Mouse (Mus musculus): ENCODE results near the gene Gm3045. TPM values are rescaled to one million over a fixed set of nuclear protein-coding genes. Genes with fewer than 3 reads are reported as not detected.

Gene Gm3045
- polyA plus RNA-seq (2015; fragmentation: Illumina TruSeq; extraction: RNeasy Lipid Tissue Mini Kit (QIAGEN cat#74804); ENCODE audit: insufficient read depth, low read depth, low replicate concordance), result not detected

GRCm38 (mm10) chr13:56426365-56426764 lies at the start of gene Gm3045:
TSS of gene Gm3045 (plus strand) at chr13:56426594.

GRCm38 (mm10) chr13:56438211-56439075 lies 12.0 kb downstream of the Gm3045 start, which contains the start of gene Slc25a48:
TSS of gene Slc25a48 (plus strand) at chr13:56438355.

DNA sequence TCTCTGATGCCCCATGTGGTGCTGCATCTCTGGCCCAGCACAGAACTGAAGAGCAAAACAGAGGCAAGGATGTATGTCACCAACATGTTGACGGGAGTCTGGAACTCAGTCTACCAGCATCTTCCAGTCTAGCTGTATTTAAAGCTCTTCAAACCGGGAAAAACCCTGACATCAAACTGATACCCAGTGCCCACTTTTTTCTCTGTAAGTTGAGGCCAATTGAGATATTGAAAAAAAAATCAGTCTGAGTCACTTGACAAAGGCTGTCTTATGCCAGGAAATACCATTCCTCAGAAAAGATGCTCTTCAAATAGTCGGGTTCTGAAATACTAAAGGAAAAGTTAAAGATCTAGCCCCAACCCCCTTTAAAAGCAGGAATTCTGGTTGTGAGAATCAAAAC lies 55.8 kb downstream of the Gm3045 start, which contains the start of gene Il9:
Gene Il9, minus strand, starts transcription at position 101 of the 400 bp plus-strand sequence.

Other genes starting within 250 kb of the Gm3045 start
- 0.68 TPM for gene Tifab, start 247.7 kb upstream of the Gm3045 start, polyA plus RNA-seq (2015; fragmentation: Illumina TruSeq; extraction: RNeasy Lipid Tissue Mini Kit (QIAGEN cat#74804); ENCODE audit: insufficient read depth, low read depth, low replicate concordance)
- gene Neurog1, start 174.4 kb upstream of the Gm3045 start, polyA plus RNA-seq (2015; fragmentation: Illumina TruSeq; extraction: RNeasy Lipid Tissue Mini Kit (QIAGEN cat#74804); ENCODE audit: insufficient read depth, low read depth, low replicate concordance), result not detected
- gene Cxcl14, start 130.0 kb upstream of the Gm3045 start, polyA plus RNA-seq (2015; fragmentation: Illumina TruSeq; extraction: RNeasy Lipid Tissue Mini Kit (QIAGEN cat#74804); ENCODE audit: insufficient read depth, low read depth, low replicate concordance), result 5.6 TPM
- gene Slc25a48, start 11.8 kb downstream of the Gm3045 start, polyA plus RNA-seq (2015; fragmentation: Illumina TruSeq; extraction: RNeasy Lipid Tissue Mini Kit (QIAGEN cat#74804); ENCODE audit: insufficient read depth, low read depth, low replicate concordance), result 1.2 TPM
- gene Il9, start 55.7 kb downstream of the Gm3045 start, polyA plus RNA-seq (2015; fragmentation: Illumina TruSeq; extraction: RNeasy Lipid Tissue Mini Kit (QIAGEN cat#74804); ENCODE audit: insufficient read depth, low read depth, low replicate concordance), result not detected
- gene Fbxl21, start 95.9 kb downstream of the Gm3045 start, polyA plus RNA-seq (2015; fragmentation: Illumina TruSeq; extraction: RNeasy Lipid Tissue Mini Kit (QIAGEN cat#74804); ENCODE audit: insufficient read depth, low read depth, low replicate concordance), result not detected
- gene Lect2, start 121.9 kb downstream of the Gm3045 start, polyA plus RNA-seq (2015; fragmentation: Illumina TruSeq; extraction: RNeasy Lipid Tissue Mini Kit (QIAGEN cat#74804); ENCODE audit: insufficient read depth, low read depth, low replicate concordance), result not detected
- 12.8 TPM for gene Tgfbi, start 182.9 kb downstream of the Gm3045 start, polyA plus RNA-seq (2015; fragmentation: Illumina TruSeq; extraction: RNeasy Lipid Tissue Mini Kit (QIAGEN cat#74804); ENCODE audit: insufficient read depth, low read depth, low replicate concordance)